Mouse (Mus musculus) lung, postnatal 0 days (tissue): Measurements from ENCODE around the gene Tpmt. TPM values are rescaled to one million over a fixed set of nuclear protein-coding genes. Genes with fewer than 3 reads are reported as not detected.
A peak's percentile ranks its signal among the peaks of the same experiment; 100 is the strongest.

Experiments used
- ATAC-seq: fragments of 200-750 bp; cut with Nextera tagmentation; 2 replicates; pipeline ENCODE4 v1.8.0; 2017; ENCODE audit warnings: moderate library complexity
- DNase-seq: peaks from one replicate; pipeline ENCODE4 v3.0.0-alpha.2; 2016; ENCODE audit warnings: low spot score
- H3K27ac ChIP-seq: fragments of 300-500 bp; sonication (generic); 2 replicates; pipeline ENCODE4 v1.5.1; 2014; ENCODE audit warnings: antibody characterized with exemption, mild to moderate bottlenecking, low read length, mixed read lengths
- H3K27me3 ChIP-seq: fragments of 300-500 bp; sonication (generic); replicated peaks from 2 replicates; pipeline ENCODE4 v1.6.1; 2014; ENCODE audit warnings: low read length, mixed read lengths; ENCODE audit not compliant: insufficient read depth
- H3K36me3 ChIP-seq: fragments of 300-500 bp; sonication (generic); 2 replicates; pipeline ENCODE4 v1.6.1; 2014; ENCODE audit warnings: low read length, mixed read lengths; ENCODE audit not compliant: insufficient read depth
- H3K4me1 ChIP-seq: fragments of 300-500 bp; sonication (generic); 2 replicates; pipeline ENCODE4 v1.6.1; 2014; ENCODE audit warnings: antibody characterized with exemption, low read depth, low read length, mixed read lengths; ENCODE audit not compliant: insufficient read depth
- H3K4me2 ChIP-seq: fragments of 300-500 bp; sonication (generic); replicated peaks from 2 replicates; pipeline ENCODE4 v1.6.1; 2014; ENCODE audit warnings: low read depth, mild to moderate bottlenecking, low read length, moderate library complexity, mixed read lengths
- H3K4me3 ChIP-seq: fragments of 300-500 bp; sonication (generic); 2 replicates; pipeline ENCODE4 v1.5.1; 2014; ENCODE audit warnings: low read depth, low read length
- H3K9ac ChIP-seq: fragments of 300-500 bp; sonication (generic); replicated peaks from 2 replicates; pipeline ENCODE4 v1.6.1; 2014; ENCODE audit warnings: low read depth, mild to moderate bottlenecking
- H3K9me3 ChIP-seq: fragments of 300-500 bp; sonication (generic); 2 replicates; pipeline ENCODE4 v1.6.1; 2016; ENCODE audit warnings: low read length, mixed read lengths
- CTCF ChIP-seq: IDR thresholded peaks from 2 replicates; pipeline ENCODE4 v1.5.1; 2016; ENCODE audit warnings: antibody characterized with exemption, mild to moderate bottlenecking
- EP300 ChIP-seq: IDR thresholded peaks from 2 replicates; pipeline ENCODE4 v1.6.1; 2016; ENCODE audit warnings: antibody characterized with exemption, mild to moderate bottlenecking, control low read depth
- WGBS: fragments of 180-500 bp; shearing (Covaris S2); extraction: QIAGEN DNeasy Blood & Tissue Kit; methylation state at CpG from one replicate; pipeline ENCODE4 v1.1.7; 2014; 5-methylcytosine and 5-hydroxymethylcytosine counted together
- polyA plus RNA-seq: library from polyadenylated mRNA; unstranded; fragments of >200 nt; fragmentation: Nextera tagmentation; extraction: Ambion mirVana; gene quantifications from 2 replicates; pipeline ENCODE4 v1.2.1, GENCODE M21; 2015

The Tpmt gene
- polyA plus RNA-seq, 1 experiment from 2014 or later, result 6.8 TPM

- no peaks in the 10 kb centered on the region for H3K9me3 ChIP-seq
- ATAC-seq (no peak), DNase-seq (no peak)
- TF ChIP-seq CTCF, result no peak
- no peak for TF ChIP-seq EP300
- H3K4me3 ChIP-seq, result no peak overlapping the region
- no peak overlapping the region for H3K4me2 ChIP-seq
- 85% methylated on average over 7 of the region's 7 CpGs for whole genome bisulfite sequencing
- H3K27me3 ChIP-seq, result no peaks in the 10 kb centered on the region
- no peaks in the 10 kb centered on the region for H3K36me3 ChIP-seq
- no peak overlapping the region for H3K9ac ChIP-seq
- no peak overlapping the region for H3K27ac ChIP-seq
- H3K4me1 ChIP-seq, result no peaks in the 10 kb centered on the region
These were observed 51.8 kb downstream of the Tpmt start for GRCm38 (mm10) chr13:46992516-46993273.

- no peak overlapping the region for H3K27ac ChIP-seq
- H3K9ac ChIP-seq, result no peak overlapping the region
- H3K27me3 ChIP-seq, result no peaks in the 10 kb centered on the region
- WGBS, result 8% methylated on average over 4 of the region's 4 CpGs
- no peak overlapping the region for H3K4me2 ChIP-seq
- H3K4me1 ChIP-seq, result no peaks in the 10 kb centered on the region
- DNase-seq, result peak; percentile 60
- ATAC-seq, result 0 out of 2 replicates have a peak, but pooled peaks have one; percentile 30
- H3K36me3 ChIP-seq, result no peaks in the 10 kb centered on the region
- no peaks in the 10 kb centered on the region for H3K9me3 ChIP-seq
- H3K4me3 ChIP-seq, result no peak overlapping the region
- no peak for TF ChIP-seq EP300
- TF ChIP-seq CTCF, result no peak
These were observed 54.0 kb downstream of the Tpmt start for GRCm38 (mm10) chr13:46990376-46991011.

- no peaks in the 10 kb centered on the region for H3K4me1 ChIP-seq
- H3K4me2 ChIP-seq, result no peak overlapping the region
- ATAC-seq (no peak), DNase-seq (no peak)
- H3K9ac ChIP-seq, result no peak overlapping the region
- no peak overlapping the region for H3K27ac ChIP-seq
- H3K4me3 ChIP-seq, result no peak overlapping the region
- no peaks in the 10 kb centered on the region for H3K36me3 ChIP-seq
- WGBS, result 44% methylated on average over 8 of the region's 8 CpGs
- no peaks in the 10 kb centered on the region for H3K27me3 ChIP-seq
- TF ChIP-seq CTCF, result no peak
- TF ChIP-seq EP300, result no peak
- no peaks in the 10 kb centered on the region for H3K9me3 ChIP-seq
These were observed 56.6 kb downstream of the Tpmt start for GRCm38 (mm10) chr13:46987941-46988340.

GRCm38 (mm10) chr13:46986208-46986607 is 58.3 kb downstream of the Tpmt start:
- Histone ChIP-seq H3K9ac (no peak overlapping the region), H3K27ac (no peak overlapping the region), H3K9me3 (no peaks in the 10 kb centered on the region), H3K27me3 (no peaks in the 10 kb centered on the region), H3K36me3 (no peaks in the 10 kb centered on the region), H3K4me3 (no peak overlapping the region), H3K4me2 (0 out of 2 replicates have a peak overlapping the region, but pooled peaks have one; percentile 20), H3K4me1 (no peaks in the 10 kb centered on the region)
- TF ChIP-seq CTCF (no peak), EP300 (peak; percentile 61; the same call in 1 of the 2 replicates)
- WGBS, result 31% methylated on average over 6 of the region's 6 CpGs
- ATAC-seq (peak; percentile 80), DNase-seq (peak; percentile 80)

- H3K27me3 ChIP-seq, result no peaks in the 10 kb centered on the region
- TF ChIP-seq EP300 (no peak), CTCF (no peak)
- H3K4me2 ChIP-seq, result no peak overlapping the region
- ATAC-seq (peak; percentile 64), DNase-seq (peak; percentile 74)
- 60% methylated on average over 2 of the region's 2 CpGs for WGBS
- H3K27ac ChIP-seq, result no peak overlapping the region
- H3K9ac ChIP-seq, result no peak overlapping the region
- H3K4me1 ChIP-seq, result no peaks in the 10 kb centered on the region; the same call in 1 of the 2 replicates
- H3K4me3 ChIP-seq, result no peak overlapping the region
- H3K36me3 ChIP-seq, result no peaks in the 10 kb centered on the region
- no peaks in the 10 kb centered on the region for H3K9me3 ChIP-seq
These were observed 60.7 kb downstream of the Tpmt start for GRCm38 (mm10) chr13:46983878-46984277.

- ATAC-seq (peak; percentile 53), DNase-seq (peak; percentile 56)
- WGBS, result 20% methylated on average over 13 of the region's 13 CpGs
- H3K4me3 ChIP-seq, result no peak overlapping the region
- TF ChIP-seq EP300 (peak; percentile 91), CTCF (no peak)
- no peaks in the 10 kb centered on the region; the same call in 1 of the 2 replicates for H3K4me1 ChIP-seq
- H3K4me2 ChIP-seq, result no peak overlapping the region
- H3K9me3 ChIP-seq, result no peaks in the 10 kb centered on the region
- no peaks in the 10 kb centered on the region for H3K27me3 ChIP-seq
- no peak overlapping the region for H3K9ac ChIP-seq
- no peak overlapping the region for H3K27ac ChIP-seq
- no peaks in the 10 kb centered on the region for H3K36me3 ChIP-seq
These were observed 64.6 kb downstream of the Tpmt start for GRCm38 (mm10) chr13:46979836-46980490.
